Mouse (Mus musculus) gastrocnemius, adult 8-10 months (tissue): ENCODE data around the gene Sec31a. TPM values are rescaled to one million over a fixed set of nuclear protein-coding genes. Genes with fewer than 3 reads are reported as not detected.

Experiments used
- DNase-seq, 2 experiments: peaks; one replicate each; pipeline ENCODE4 v3.0.0; 2022; ENCODE audit warnings: low spot score in 2 of 2
- total RNA-seq, 4 experiments: library from RNA; stranded (reverse); gene quantifications; 2 replicates each; pipeline ENCODE4 v1.2.4; 2022

Sec31a gene
- total RNA-seq, 4 experiments from 2014 or later, result 52.4 to 65.0 (median 56.3) TPM

GRCm38 (mm10) chr5:100350907-100351456 is 65.1 kb downstream of the Sec31a start:
- DNase-seq, result no peak

GRCm38 (mm10) chr5:100349287-100350215 is 66.5 kb downstream of the Sec31a start:
- no peak for DNase-seq

GRCm38 (mm10) chr5:100345118-100345517 is 70.9 kb downstream of the Sec31a start:
- no peak for DNase-seq

GRCm38 (mm10) chr5:100343087-100343486 is 72.9 kb downstream of the Sec31a start:
- DNase-seq, result no peak

- DNase-seq, result no peak
These were observed 73.6 kb downstream of the Sec31a start for GRCm38 (mm10) chr5:100342422-100342821.

- no peak for DNase-seq
These were observed 75.0 kb downstream of the Sec31a start for GRCm38 (mm10) chr5:100341042-100341441.

- DNase-seq, result no peak
These were observed 78.2 kb downstream of the Sec31a start for GRCm38 (mm10) chr5:100337852-100338251.

GRCm38 (mm10) chr5:100336876-100337275 is 79.2 kb downstream of the Sec31a start:
- DNase-seq, result no peak

- DNase-seq, result no peak
These were observed 80.4 kb downstream of the Sec31a start for GRCm38 (mm10) chr5:100335581-100336080.

- no peak for DNase-seq
These were observed 81.3 kb downstream of the Sec31a start for GRCm38 (mm10) chr5:100334686-100335085.

- no peak for DNase-seq
These were observed 82.2 kb downstream of the Sec31a start for GRCm38 (mm10) chr5:100333607-100334380.

GRCm38 (mm10) chr5:100332300-100333004 is 83.6 kb downstream of the Sec31a start:
- DNase-seq, result no peak

- no peak for DNase-seq
These were observed 84.4 kb downstream of the Sec31a start for GRCm38 (mm10) chr5:100331636-100332035.

GRCm38 (mm10) chr5:100322081-100322480 is 94.0 kb downstream of the Sec31a start:
- DNase-seq, result peak; percentile 20 to 34

- DNase-seq, result no peak
These were observed 98.2 kb downstream of the Sec31a start for GRCm38 (mm10) chr5:100317842-100318241.

GRCm38 (mm10) chr5:100317010-100317409 is 99.0 kb downstream of the Sec31a start:
- no peak for DNase-seq

- no peak for DNase-seq
These were observed 100.4 kb downstream of the Sec31a start for GRCm38 (mm10) chr5:100315646-100316045.

GRCm38 (mm10) chr5:100312391-100312790 is 103.6 kb downstream of the Sec31a start:
- DNase-seq, result no peak
